In genomic region chr11:80494852-80495251, GRCm38 (mm10) we compare ENCODE assay signal across 17 mouse cellular contexts. TPM values are rescaled to one million over a fixed set of nuclear protein-coding genes. Genes with fewer than 3 reads are reported as not detected.
DNase-seq lines count a peak whose midpoint lies in the region; ATAC-seq lines count a peak whose summit lies in the region.
"Had no signal": no experiment of that assay in that cellular context is flagged by ENCODE, and none has a peak within 500 bp of the region (broad histone marks: within the 10 kb centered on the region; RNA-seq: fewer than 3 reads in every experiment).

No protein-coding gene starts in this region.

- no peak for DNase-seq in hindbrain, embryonic 14.5 days (ENCODE audit: low spot score)
- DNase-seq in spleen, postnatal 36 days (ENCODE audit: low spot score in 2 of 2) = peak; percentile 45 to 48
- no peak for DNase-seq in spleen, postnatal 4 days (ENCODE audit: low spot score in 2 of 2)
- DNase-seq in left cerebral cortex, postnatal 10 days (ENCODE audit: extremely low spot score in 1 of 2, low spot score in 2 of 2) = no peak
- no peak for DNase-seq in heart, adult 9 months (ENCODE audit: low spot score in 2 of 2)
- DNase-seq: adrenal gland, postnatal 10 days; cerebellum, adult 18-20 months; cerebellum, adult 9-11 months; forebrain, postnatal 0 days; gastrocnemius, postnatal 14 days; heart, postnatal 4 days had no signal

- no peak overlapping the region for H3K4me3 ChIP-seq in hindbrain, embryonic 14.5 days (replicated peaks; ENCODE audit: low read length)
- H3K4me3 ChIP-seq in hindbrain, embryonic 13.5 days = no peak overlapping the region
- H3K4me3 ChIP-seq: embryonic facial prominence, embryonic 10.5 days; forebrain, embryonic 13.5 days; heart, embryonic 13.5 days; hindbrain, embryonic 12.5 days had no signal

- no peak overlapping the region for H3K9ac ChIP-seq in hindbrain, embryonic 14.5 days
- H3K9ac ChIP-seq in hindbrain, embryonic 13.5 days = no peak overlapping the region; the same call in 1 of the 2 replicates
- H3K9ac ChIP-seq: forebrain, embryonic 13.5 days; forebrain, postnatal 0 days; heart, embryonic 13.5 days; hindbrain, embryonic 12.5 days had no signal

- no peaks in the 10 kb centered on the region for H3K27me3 ChIP-seq in hindbrain, embryonic 14.5 days (ENCODE audit: control insufficient read depth, insufficient read depth, low read length)
- 0 out of 2 replicates have a peak, but pooled peaks cover 4% of the 10 kb centered on the region for H3K27me3 ChIP-seq in hindbrain, embryonic 13.5 days
- H3K27me3 ChIP-seq: forebrain, embryonic 13.5 days; heart, embryonic 13.5 days had no signal

- intact Hi-C loops in left cerebral cortex, postnatal 10 days (cut with DNase I) = no loop called here

- H3K4me2 ChIP-seq in hindbrain, embryonic 14.5 days (replicated peaks) = no peak overlapping the region
- no peak overlapping the region for H3K4me2 ChIP-seq in hindbrain, embryonic 13.5 days
- H3K4me2 ChIP-seq: forebrain, embryonic 13.5 days; heart, embryonic 13.5 days; hindbrain, embryonic 12.5 days had no signal

- H3K4me1 ChIP-seq in hindbrain, embryonic 14.5 days (replicated peaks; ENCODE audit: control insufficient read depth, insufficient read depth, low read length) = peaks cover 21% of the 10 kb centered on the region
- peaks cover 32% of the 10 kb centered on the region for H3K4me1 ChIP-seq in hindbrain, embryonic 13.5 days (replicated peaks)

- H3K36me3 ChIP-seq in hindbrain, embryonic 14.5 days (replicated peaks; ENCODE audit: control insufficient read depth, insufficient read depth) = no peaks in the 10 kb centered on the region
- no peaks in the 10 kb centered on the region for H3K36me3 ChIP-seq in hindbrain, embryonic 13.5 days
- H3K36me3 ChIP-seq: embryonic facial prominence, embryonic 10.5 days; heart, embryonic 13.5 days; hindbrain, embryonic 12.5 days had no signal

- no peaks in the 10 kb centered on the region for H3K9me3 ChIP-seq in hindbrain, embryonic 14.5 days (ENCODE audit: control insufficient read depth, low read length)
- no peaks in the 10 kb centered on the region for H3K9me3 ChIP-seq in hindbrain, embryonic 13.5 days
- H3K9me3 ChIP-seq: embryonic facial prominence, embryonic 10.5 days; forebrain, embryonic 13.5 days; heart, embryonic 13.5 days; hindbrain, embryonic 12.5 days had no signal

- no peak for ATAC-seq in hindbrain, embryonic 14.5 days (ENCODE audit: low FRiP score)
- ATAC-seq in hindbrain, embryonic 13.5 days (ENCODE audit: low FRiP score) = no peak
- peak; percentile 74 for ATAC-seq in megakaryocyte, adult 5-6 weeks (ENCODE audit: poor library complexity, severe bottlenecking)
- ATAC-seq: forebrain, embryonic 13.5 days; forebrain, postnatal 0 days had no signal

- peak overlapping the region; percentile 17; the same call in 1 of the 2 replicates for H3K27ac ChIP-seq in hindbrain, embryonic 14.5 days
- no peak overlapping the region for H3K27ac ChIP-seq in hindbrain, embryonic 13.5 days
- H3K27ac ChIP-seq: embryonic facial prominence, embryonic 10.5 days; heart, embryonic 13.5 days; hindbrain, embryonic 12.5 days had no signal

- WGBS in hindbrain, embryonic 14.5 days = 52% methylated on average over 9 of the region's 9 CpGs
- WGBS in hindbrain, embryonic 13.5 days = 72% methylated on average over 9 of the region's 9 CpGs

RNA-seq across cellular contexts. Expression of gene Cdk5r1, which starts 18.0 kb away (rescaled TPM):
- polyA plus RNA-seq in hindbrain, embryonic 14.5 days (2014; fragmentation: Nextera tagmentation; extraction: Ambion mirVana) = 90.1 and 92.7 TPM in 2 replicates
- polyA plus RNA-seq in hindbrain, embryonic 13.5 days (2015; fragmentation: Nextera tagmentation; extraction: Ambion mirVana) = 93.2 and 105 TPM in 2 replicates
- 2.0 and 3.2 TPM in 2 replicates for total RNA-seq in megakaryocyte, adult 5-6 weeks (2015)
- 3.3 and 4.5 TPM in 2 replicates for total RNA-seq in megakaryocyte, adult 5-6 weeks (2017)
- 100 to 1,000 TPM; 327 to 329 TPM for total RNA-seq in left cerebral cortex, postnatal 10 days (2021)

Comparison
In these comparisons a context has a peak if more than half of its experiments do, and no peak if none do; other contexts are left out.
1. DNase-seq: peak in spleen, postnatal 36 days (2 of 2); none in hindbrain, embryonic 14.5 days (single experiment), spleen, postnatal 4 days (0 of 2), left cerebral cortex, postnatal 10 days (0 of 2) and heart, adult 9 months (0 of 2).
2. RNA of gene Cdk5r1, which starts 18.0 kb away (total RNA-seq): 327 to 329 TPM in left cerebral cortex, postnatal 10 days; 2.0 to 4.5 TPM in megakaryocyte, adult 5-6 weeks; every median in the first group is over 10 times any median in the second.